Mouse (Mus musculus): ENCODE measurements around the gene Capn10. TPM values are rescaled to one million over a fixed set of nuclear protein-coding genes. Genes with fewer than 3 reads are reported as not detected.

Capn10 gene
- polyA plus RNA-seq, 1 experiment from 2014 or later, result 25.4 TPM

DNA sequence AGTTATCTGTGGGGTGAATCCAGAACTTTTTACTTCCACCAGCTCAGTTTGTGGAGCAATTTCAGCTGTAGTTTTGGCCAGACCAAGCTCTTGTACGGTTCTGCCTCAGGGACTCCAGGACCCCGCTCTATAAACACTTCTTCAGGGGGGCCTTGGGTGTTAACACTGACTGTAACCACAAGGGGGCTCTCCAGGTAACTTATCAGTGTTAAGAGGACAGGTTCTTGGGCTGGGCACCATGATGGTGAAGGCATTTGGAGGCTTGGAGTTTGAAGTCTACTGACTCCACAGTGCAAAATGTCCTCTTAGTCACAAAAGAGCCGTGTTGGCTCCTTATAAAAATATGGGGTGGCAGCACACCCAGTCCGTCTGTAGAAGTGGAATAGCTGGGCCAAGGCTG lies 25.1 kb upstream of the Capn10 start:
- no peak overlapping the region for H3K27ac ChIP-seq
- no peaks in the 10 kb centered on the region for H3K9me3 ChIP-seq
- H3K4me1 ChIP-seq, result peaks cover 38% of the 10 kb centered on the region
- peaks cover 18% of the 10 kb centered on the region; the same call in 1 of the 2 replicates for H3K27me3 ChIP-seq (ENCODE audit: insufficient read depth, poor library complexity, severe bottlenecking)
- H3K4me3 ChIP-seq, result no peak overlapping the region
- DNase-seq (ENCODE audit: low spot score), result no peak
- H3K36me3 ChIP-seq, result peaks cover 3% of the 10 kb centered on the region; the same call in 1 of the 2 replicates
- WGBS, result 74% methylated on average over 4 of the region's 4 CpGs

GRCm38 (mm10) chr1:92910239-92910885 lies 23.8 kb upstream of the Capn10 start, which contains the start of gene Rnpepl1:
TSS of gene Rnpepl1 (plus strand) at chr1:92910783.
- Histone ChIP-seq H3K27ac (peak within 1 kb of the TSS; percentile 95), H3K4me3 (peak within 1 kb of the TSS; percentile 91), H3K4me1 (peaks cover 38% of the 10 kb centered on the region), H3K9me3 (no peaks in the 10 kb centered on the region), H3K27me3 (ENCODE audit: insufficient read depth, poor library complexity, severe bottlenecking) (peaks cover 18% of the 10 kb centered on the region; the same call in 1 of the 2 replicates), H3K36me3 (peaks cover 16% of the 10 kb centered on the region)
- WGBS, result 1% methylated on average over 46 of the region's 57 CpGs
- DNase-seq (ENCODE audit: low spot score), result no peak

- peak; percentile 87 for DNase-seq (ENCODE audit: low spot score)
- Histone ChIP-seq H3K27me3 (ENCODE audit: insufficient read depth, poor library complexity, severe bottlenecking) (peaks cover 18% of the 10 kb centered on the region; the same call in 1 of the 2 replicates), H3K9me3 (no peaks in the 10 kb centered on the region), H3K36me3 (peaks cover 24% of the 10 kb centered on the region), H3K4me1 (peaks cover 38% of the 10 kb centered on the region), H3K4me3 (peak overlapping the region; percentile 91), H3K27ac (peak overlapping the region; percentile 95)
- 2% methylated on average over 84 of the region's 85 CpGs for WGBS
These were observed 23.1 kb upstream of the Capn10 start for GRCm38 (mm10) chr1:92910925-92911720.

DNA sequence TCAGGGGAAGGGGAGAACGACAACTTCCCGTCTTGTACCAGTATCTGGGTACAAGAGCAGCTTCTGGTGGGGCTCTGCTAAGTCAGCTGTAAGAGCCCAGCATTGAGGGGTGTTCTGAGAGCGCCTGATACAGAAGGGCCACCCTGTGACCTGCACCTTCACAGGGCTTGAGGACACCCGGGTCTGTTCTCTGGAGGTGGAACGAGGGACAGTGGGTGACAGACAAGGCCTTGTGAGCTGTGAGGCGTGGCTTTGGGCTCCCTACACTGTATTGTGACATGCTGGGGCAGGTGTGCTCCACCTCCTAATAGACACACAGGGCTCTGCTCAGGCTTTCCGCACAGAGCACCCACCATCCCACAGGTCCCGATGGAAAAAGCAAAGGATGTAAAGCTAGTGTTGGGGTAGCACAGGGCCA lies 22.4 kb upstream of the Capn10 start:
- WGBS, result 44% methylated on average over 8 of the region's 8 CpGs
- Histone ChIP-seq H3K9me3 (no peaks in the 10 kb centered on the region), H3K4me1 (peaks cover 36% of the 10 kb centered on the region), H3K36me3 (peaks cover 30% of the 10 kb centered on the region), H3K4me3 (peak overlapping the region; percentile 91), H3K27ac (peak overlapping the region; percentile 95), H3K27me3 (ENCODE audit: insufficient read depth, poor library complexity, severe bottlenecking) (peaks cover 18% of the 10 kb centered on the region; the same call in 1 of the 2 replicates)
- DNase-seq (ENCODE audit: low spot score), result no peak

DNA sequence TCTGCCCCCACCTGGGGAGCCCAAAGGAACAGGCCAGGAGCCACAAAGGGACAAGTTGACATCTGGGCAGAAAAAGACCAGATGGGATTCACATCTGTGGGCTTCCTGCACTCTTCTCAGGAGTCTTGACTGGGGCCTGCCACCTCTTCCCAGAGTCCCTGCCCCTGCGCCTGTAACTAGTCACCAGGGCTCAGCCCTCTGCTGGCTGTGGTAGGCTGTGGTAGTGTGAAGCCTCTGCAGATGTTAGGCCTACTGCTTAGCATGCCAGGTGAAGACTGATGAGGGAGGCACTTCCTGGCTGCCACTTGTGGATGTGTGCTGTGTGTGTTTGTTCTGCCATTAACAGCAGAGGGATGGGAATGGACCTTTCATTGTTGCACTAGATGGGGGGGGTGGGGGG lies 21.9 kb upstream of the Capn10 start:
- H3K9me3 ChIP-seq, result no peaks in the 10 kb centered on the region
- peaks cover 35% of the 10 kb centered on the region for H3K4me1 ChIP-seq
- H3K27ac ChIP-seq, result 0 out of 2 replicates have a peak overlapping the region, but pooled peaks have one; percentile 9
- H3K27me3 ChIP-seq (ENCODE audit: insufficient read depth, poor library complexity, severe bottlenecking), result peaks cover 18% of the 10 kb centered on the region; the same call in 1 of the 2 replicates
- H3K4me3 ChIP-seq, result peak overlapping the region; percentile 91; the same call in 1 of the 2 replicates
- DNase-seq (ENCODE audit: low spot score), result no peak
- peaks cover 35% of the 10 kb centered on the region for H3K36me3 ChIP-seq
- WGBS, result 56% methylated on average over 1 of the region's 1 CpGs

DNA sequence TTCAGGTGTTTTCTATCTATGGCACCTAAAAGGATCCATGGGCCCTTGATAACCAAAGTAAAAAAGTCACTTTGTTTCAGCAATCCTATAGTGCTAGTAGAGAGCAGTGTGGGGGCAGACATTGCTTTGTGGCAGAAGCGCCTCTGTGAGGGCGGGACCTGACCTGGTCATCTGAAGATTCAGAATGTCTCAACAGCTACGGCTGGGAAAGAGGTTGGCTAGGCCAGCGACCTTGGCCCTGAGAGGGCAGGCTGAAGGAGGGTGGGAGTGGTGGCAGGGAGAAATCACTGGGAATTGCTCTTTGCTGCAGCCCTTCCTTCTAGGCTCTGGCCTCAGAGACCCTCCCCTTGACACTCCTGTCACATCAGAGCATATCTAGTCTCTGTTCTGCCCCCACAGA lies 19.9 kb upstream of the Capn10 start:
- Histone ChIP-seq H3K27ac (no peak overlapping the region), H3K4me3 (no peak overlapping the region), H3K4me1 (peaks cover 27% of the 10 kb centered on the region), H3K9me3 (no peaks in the 10 kb centered on the region), H3K36me3 (peaks cover 55% of the 10 kb centered on the region), H3K27me3 (ENCODE audit: insufficient read depth, poor library complexity, severe bottlenecking) (peaks cover 4% of the 10 kb centered on the region; the same call in 1 of the 2 replicates)
- DNase-seq (ENCODE audit: low spot score), result no peak
- WGBS, result 71% methylated on average over 4 of the region's 4 CpGs

GRCm38 (mm10) chr1:92914993-92915392 lies 19.2 kb upstream of the Capn10 start:
- no peak for DNase-seq (ENCODE audit: low spot score)
- WGBS, result 92% methylated on average over 11 of the region's 11 CpGs
- peaks cover 22% of the 10 kb centered on the region for H3K4me1 ChIP-seq
- no peaks in the 10 kb centered on the region for H3K27me3 ChIP-seq (ENCODE audit: insufficient read depth, poor library complexity, severe bottlenecking)
- no peaks in the 10 kb centered on the region for H3K9me3 ChIP-seq
- H3K4me3 ChIP-seq, result no peak overlapping the region
- H3K36me3 ChIP-seq, result peaks cover 63% of the 10 kb centered on the region
- no peak overlapping the region for H3K27ac ChIP-seq

DNA sequence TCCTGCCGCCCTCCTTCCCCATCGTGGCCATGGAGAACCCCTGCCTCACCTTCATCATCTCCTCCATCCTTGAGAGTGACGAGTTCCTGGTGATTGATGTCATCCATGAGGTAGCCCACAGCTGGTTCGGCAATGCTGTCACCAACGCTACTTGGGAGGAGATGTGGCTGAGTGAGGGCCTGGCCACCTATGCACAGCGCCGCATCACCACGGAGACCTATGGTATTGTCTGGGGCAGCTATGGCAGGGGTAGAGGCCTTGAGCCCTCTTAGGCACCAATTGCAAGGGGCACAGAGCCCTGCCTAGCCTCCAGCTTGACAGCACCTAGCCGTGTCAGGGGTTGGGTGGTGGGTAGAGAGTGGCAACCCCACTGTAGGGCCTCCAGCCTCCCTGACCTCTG lies 17.5 kb upstream of the Capn10 start:
- no peaks in the 10 kb centered on the region for H3K9me3 ChIP-seq
- peaks cover 13% of the 10 kb centered on the region for H3K4me1 ChIP-seq
- no peak overlapping the region for H3K27ac ChIP-seq
- no peak for DNase-seq (ENCODE audit: low spot score)
- no peak overlapping the region for H3K4me3 ChIP-seq
- 93% methylated on average over 9 of the region's 9 CpGs for WGBS
- no peaks in the 10 kb centered on the region for H3K27me3 ChIP-seq (ENCODE audit: insufficient read depth, poor library complexity, severe bottlenecking)
- H3K36me3 ChIP-seq, result peaks cover 70% of the 10 kb centered on the region

GRCm38 (mm10) chr1:92919151-92919550 lies 15.0 kb upstream of the Capn10 start:
- H3K4me3 ChIP-seq, result no peak overlapping the region
- H3K4me1 ChIP-seq, result no peaks in the 10 kb centered on the region; the same call in 1 of the 2 replicates
- no peaks in the 10 kb centered on the region for H3K27me3 ChIP-seq (ENCODE audit: insufficient read depth, poor library complexity, severe bottlenecking)
- H3K9me3 ChIP-seq, result no peaks in the 10 kb centered on the region
- no peak for DNase-seq (ENCODE audit: low spot score)
- no peak overlapping the region for H3K27ac ChIP-seq
- WGBS, result 94% methylated on average over 11 of the region's 11 CpGs
- peaks cover 66% of the 10 kb centered on the region for H3K36me3 ChIP-seq

- H3K9me3 ChIP-seq, result no peaks in the 10 kb centered on the region
- no peaks in the 10 kb centered on the region for H3K4me1 ChIP-seq
- no peak overlapping the region for H3K4me3 ChIP-seq
- H3K27me3 ChIP-seq (ENCODE audit: insufficient read depth, poor library complexity, severe bottlenecking), result no peaks in the 10 kb centered on the region
- no peak for DNase-seq (ENCODE audit: low spot score)
- no peak overlapping the region for H3K27ac ChIP-seq
- H3K36me3 ChIP-seq, result peaks cover 60% of the 10 kb centered on the region
- 88% methylated on average over 12 of the region's 12 CpGs for WGBS
These were observed 14.4 kb upstream of the Capn10 start for GRCm38 (mm10) chr1:92919775-92920174.

- no peak overlapping the region for H3K4me3 ChIP-seq
- 76% methylated on average over 7 of the region's 7 CpGs for WGBS
- H3K36me3 ChIP-seq, result peaks cover 51% of the 10 kb centered on the region
- H3K9me3 ChIP-seq, result no peaks in the 10 kb centered on the region
- H3K27me3 ChIP-seq (ENCODE audit: insufficient read depth, poor library complexity, severe bottlenecking), result no peaks in the 10 kb centered on the region
- H3K27ac ChIP-seq, result no peak overlapping the region
- no peak for DNase-seq (ENCODE audit: low spot score)
- no peaks in the 10 kb centered on the region for H3K4me1 ChIP-seq
These were observed 13.5 kb upstream of the Capn10 start for GRCm38 (mm10) chr1:92920474-92921200.

- 75% methylated on average over 4 of the region's 4 CpGs for WGBS
- Histone ChIP-seq H3K36me3 (peaks cover 43% of the 10 kb centered on the region), H3K4me3 (no peak overlapping the region), H3K27me3 (ENCODE audit: insufficient read depth, poor library complexity, severe bottlenecking) (no peaks in the 10 kb centered on the region), H3K9me3 (no peaks in the 10 kb centered on the region), H3K4me1 (no peaks in the 10 kb centered on the region), H3K27ac (no peak overlapping the region)
- DNase-seq (ENCODE audit: low spot score), result no peak
These were observed 12.7 kb upstream of the Capn10 start for GRCm38 (mm10) chr1:92921496-92921895.
